Mouse (Mus musculus) spleen, postnatal 36 days (tissue): Measurements from ENCODE around the gene Pole2.

Experiments used
- DNase-seq, 2 experiments: peaks; one replicate each; pipeline ENCODE4 v3.0.0; 2022; ENCODE audit warnings: low spot score in 2 of 2, mixed read lengths in 1 of 2

The Pole2 gene

GRCm38 (mm10) chr12:69227776-69228466 lies at the start of gene Pole2:
Pole2 (minus strand) TSS chr12:69228195.
- peak; percentile 75 to 79 for DNase-seq

DNA sequence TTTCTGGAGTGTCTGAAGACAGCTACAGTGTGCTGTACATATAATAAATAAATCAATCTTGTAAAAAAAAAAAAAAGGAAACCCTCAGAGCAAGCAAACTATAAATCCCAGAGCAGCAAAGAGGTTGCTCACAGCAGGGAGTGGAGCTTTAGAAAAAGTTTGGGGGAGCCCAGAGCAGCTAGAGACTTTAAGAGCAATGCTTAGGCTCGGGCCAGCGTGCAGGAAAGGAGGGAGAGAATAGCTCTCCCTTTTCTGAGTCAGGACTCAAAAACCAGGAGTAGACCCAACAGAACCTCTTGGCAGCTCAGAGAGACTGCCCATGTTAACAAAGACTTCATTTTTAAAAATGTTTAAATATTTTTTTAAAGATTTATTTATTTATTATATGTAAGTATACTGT lies 41.0 kb upstream of the Pole2 start:
- DNase-seq = no peak

DNA sequence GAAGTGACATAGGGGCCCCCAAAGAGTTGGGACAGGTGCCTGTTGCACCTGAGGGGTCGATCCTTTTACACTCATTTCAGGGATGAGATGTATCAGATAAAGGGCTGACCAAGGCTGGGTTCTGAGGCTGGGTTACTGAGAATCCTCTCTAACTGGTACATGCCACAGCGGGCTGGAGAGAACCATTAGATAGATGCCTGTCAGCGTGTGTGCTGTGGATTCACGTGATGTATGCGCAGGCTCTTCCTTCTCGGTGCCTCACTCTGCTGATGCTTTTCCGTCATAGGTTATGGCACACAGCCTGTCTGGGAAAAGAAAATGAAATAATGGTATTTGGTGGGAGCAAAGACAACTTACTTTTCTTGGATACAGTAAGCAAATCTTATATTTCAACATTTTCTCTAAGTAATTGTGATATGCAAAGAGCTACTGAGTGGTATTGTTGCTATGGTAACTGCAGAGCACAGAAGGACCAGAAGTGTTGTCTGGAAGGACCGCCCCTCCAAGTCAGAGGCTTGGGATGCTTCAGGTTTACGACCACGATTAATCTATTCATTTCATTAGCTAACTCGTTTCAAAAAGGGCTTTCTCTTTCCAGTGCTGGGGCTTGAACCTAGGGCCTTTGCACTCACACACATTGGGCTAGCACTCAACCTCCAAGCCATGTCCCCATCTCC lies 40.1 kb upstream of the Pole2 start:
- no peak for DNase-seq

DNA sequence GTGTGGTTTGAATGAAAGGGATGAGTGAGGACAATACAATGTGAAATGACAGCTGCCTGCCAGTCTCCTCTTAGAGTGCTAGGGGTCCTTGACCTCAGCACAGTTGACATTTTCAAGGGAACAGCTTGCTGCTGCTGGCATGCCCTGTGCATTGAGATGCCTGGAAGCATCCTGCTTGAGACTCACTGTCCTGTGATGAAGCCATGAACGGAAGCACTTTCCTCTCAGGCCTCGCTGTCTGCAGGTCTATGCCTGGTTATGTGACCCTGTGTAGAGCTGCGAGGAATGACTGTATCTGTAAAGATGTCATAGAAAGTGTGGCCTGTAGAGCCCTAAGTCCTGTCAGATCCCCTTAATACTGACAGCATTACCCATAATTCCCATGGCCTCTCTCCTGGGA lies 37.0 kb upstream of the Pole2 start:
- no peak for DNase-seq

DNA sequence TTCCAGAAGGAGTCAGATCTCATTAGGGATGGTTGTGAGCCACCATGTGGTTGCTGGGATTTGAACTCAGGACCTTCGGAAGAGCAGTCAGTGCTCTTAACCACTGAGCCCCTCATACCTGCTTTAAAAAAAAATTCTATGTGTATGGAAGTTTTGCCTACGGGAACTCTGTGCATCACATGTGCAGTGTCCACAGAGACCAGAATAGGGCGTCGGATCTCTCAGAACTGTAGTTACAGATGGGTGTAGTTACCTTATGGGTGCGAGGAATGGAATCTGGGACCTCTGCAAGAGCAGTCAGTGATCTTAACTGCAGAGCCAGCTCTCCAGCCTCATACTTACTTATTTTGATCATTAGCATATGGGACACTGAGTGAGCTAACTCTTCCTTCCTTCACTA lies 34.3 kb upstream of the Pole2 start:
- no peak for DNase-seq

DNA sequence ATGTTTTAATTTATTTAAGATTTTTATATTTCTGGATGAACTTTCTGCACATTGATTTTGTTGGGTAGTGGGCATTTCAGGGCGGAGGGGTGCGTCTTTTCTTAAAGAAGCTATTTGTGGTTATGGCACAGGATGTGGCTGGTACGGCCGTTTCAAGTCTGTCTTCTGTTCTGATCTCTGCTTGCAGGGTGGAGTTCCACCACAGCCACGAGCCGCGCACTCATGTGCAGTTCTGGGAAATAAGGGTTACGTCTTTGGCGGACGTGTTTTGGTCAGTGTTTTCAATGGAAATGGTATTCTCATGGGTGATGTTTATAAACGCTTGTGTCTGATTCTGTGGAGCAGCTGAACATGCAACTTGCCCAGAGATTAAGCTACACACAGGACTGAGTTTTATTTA lies 29.8 kb upstream of the Pole2 start:
- peak; percentile 62 to 65 for DNase-seq

- no peak for DNase-seq
Observed at GRCm38 (mm10) chr12:69253806-69254205, 25.8 kb upstream of the Pole2 start.

DNA sequence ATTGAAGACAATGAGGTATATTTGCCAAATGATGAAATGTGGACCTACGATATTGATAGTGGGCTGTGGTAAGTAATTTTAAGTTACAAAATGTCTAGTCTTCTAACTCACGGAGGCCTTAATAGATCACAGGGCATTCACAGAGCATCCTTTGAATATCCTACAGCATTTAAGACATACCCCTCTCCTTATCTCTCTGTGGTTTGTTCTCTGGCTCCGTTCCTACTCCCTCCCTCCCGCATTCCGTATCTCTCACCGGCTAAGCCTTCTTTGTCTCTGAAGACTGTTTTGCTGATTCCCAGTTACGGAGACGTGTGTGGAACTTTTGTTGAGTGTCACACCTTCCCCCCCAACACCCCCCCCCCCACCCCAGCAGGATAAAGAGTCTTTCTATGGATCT lies 22.8 kb upstream of the Pole2 start:
- DNase-seq = no peak

DNA sequence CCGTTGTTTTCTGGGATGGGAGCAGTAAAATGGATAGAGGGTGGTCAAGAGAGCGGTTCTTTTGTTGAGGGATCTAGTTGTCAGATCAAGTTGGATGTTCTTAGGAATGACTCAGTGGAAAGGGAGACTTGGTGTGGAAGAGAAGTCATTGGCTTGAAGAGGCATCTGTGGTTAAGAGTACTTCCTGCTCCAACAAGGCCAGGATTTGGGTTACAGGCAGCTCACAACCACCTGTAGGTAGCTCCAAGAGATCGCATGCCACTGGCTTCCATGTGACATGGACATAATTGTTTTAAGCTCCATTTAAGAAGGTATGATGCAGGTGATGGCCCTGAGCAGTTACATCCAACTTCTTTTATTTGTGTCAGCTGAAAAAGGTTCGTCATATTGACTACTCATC lies 21.8 kb upstream of the Pole2 start:
- DNase-seq = no peak

DNA sequence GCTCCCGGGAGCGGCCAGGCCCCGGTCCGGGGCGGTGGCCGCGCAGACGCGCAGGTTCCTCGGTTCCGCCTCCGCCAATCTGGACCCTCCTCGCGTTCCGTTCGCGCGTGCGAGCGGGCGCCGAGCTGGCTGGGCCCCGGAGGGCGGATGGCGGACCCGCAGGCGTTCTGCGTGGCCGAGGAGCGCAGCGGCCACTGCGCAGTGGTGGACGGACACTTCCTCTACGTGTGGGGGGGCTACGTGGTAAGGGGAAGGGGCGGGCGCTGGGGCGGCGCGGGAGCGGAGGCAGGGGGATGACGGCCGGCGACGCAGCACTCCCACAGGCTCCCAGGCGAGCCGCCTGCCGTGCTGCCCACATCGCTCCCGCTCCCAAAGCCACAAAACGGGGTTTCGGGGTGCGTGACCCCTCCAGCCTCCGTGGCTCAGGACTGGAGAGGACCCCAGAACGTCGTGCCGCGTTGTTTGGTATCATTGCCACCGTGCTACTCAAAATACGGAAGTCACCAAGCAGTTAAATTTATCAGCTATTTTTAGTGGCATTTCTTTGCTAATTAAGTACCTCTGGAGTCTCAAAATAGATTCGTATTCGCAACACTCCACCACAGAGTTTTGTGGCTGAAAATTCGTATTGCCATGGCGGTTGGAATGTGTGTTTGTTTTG lies 13.9 kb upstream of the Pole2 start:
- peak; percentile 52 to 57 for DNase-seq

DNA sequence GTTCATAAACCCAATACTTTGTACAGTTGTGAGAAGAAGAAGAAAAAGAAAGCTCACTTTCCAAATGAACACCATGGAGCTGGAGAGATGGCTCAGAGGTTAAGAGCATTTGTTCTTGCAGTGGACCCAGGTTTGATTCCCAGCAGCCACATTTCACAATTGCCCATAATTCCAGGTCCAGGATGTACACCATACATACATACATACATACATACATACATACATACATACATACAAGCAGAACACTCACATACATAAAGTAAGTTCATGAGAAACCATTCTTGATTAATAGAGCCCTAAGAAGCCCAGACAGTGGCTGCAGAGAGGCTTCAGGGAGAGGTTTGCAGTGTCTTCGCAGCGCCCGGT lies 13.4 kb upstream of the Pole2 start:
- DNase-seq = no peak

GRCm38 (mm10) chr12:69240876-69241275 lies 12.9 kb upstream of the Pole2 start, which contains the start of gene Klhdc1:
Klhdc1 (plus strand) TSS chr12:69241176.
- no peak for DNase-seq

GRCm38 (mm10) chr12:69238284-69238683 lies 10.3 kb upstream of the Pole2 start:
- DNase-seq = no peak

DNA sequence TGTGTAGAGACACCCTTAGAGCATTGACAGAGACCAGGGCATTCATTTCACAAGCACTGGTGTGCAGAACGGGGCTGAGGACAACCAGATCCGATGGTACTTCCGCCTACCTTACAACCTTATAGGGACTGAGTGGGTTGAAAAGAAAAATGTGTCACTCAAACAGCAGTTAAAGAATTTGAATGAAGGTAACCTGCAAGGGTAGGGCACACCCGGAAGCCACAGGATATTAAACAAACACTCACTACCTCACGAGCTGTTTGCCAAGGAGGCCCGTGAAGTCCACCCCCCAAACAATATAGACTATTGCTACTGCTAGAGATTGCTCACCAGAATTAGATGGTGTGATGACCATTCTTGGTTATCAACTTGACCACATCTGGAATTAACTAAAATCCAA lies 7.8 kb upstream of the Pole2 start:
- DNase-seq = no peak

GRCm38 (mm10) chr12:69229251-69229650 lies 1.3 kb upstream of the Pole2 start:
- DNase-seq = peak; percentile 49 to 57

DNA sequence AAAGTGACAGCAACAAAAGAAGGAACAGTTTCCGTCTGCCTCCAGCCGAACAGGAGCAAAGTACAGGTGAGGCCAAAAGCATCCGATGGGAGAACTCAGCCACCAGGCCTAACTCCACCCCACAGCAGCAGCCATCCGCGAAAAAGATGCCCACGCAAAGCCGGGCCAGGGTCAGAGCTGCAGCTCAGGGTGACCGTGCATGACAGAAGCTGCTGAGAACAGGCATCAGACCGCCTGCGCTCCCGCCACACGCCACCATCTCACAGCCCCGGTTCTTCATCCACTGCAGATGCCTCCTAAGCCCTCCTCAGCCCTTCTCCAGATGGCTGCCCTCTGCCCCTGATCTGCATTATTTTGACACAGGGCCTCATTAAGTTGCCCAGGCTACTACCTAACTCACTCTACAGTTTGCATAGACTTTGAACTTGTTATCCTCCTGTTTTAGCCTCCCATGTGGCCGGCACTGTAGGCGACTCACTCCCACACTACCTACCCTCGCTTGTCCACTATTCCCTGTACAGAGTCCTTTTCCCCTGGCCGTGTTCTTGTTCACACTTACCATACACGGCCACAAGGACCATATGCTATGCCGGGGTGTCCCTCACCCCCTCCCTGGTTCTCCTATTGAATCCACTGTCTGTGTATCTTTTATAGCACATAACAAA lies 7.2 kb downstream of the Pole2 start:
- DNase-seq = no peak

- no peak for DNase-seq
Observed at GRCm38 (mm10) chr12:69216587-69216986, 11.4 kb downstream of the Pole2 start.

DNA sequence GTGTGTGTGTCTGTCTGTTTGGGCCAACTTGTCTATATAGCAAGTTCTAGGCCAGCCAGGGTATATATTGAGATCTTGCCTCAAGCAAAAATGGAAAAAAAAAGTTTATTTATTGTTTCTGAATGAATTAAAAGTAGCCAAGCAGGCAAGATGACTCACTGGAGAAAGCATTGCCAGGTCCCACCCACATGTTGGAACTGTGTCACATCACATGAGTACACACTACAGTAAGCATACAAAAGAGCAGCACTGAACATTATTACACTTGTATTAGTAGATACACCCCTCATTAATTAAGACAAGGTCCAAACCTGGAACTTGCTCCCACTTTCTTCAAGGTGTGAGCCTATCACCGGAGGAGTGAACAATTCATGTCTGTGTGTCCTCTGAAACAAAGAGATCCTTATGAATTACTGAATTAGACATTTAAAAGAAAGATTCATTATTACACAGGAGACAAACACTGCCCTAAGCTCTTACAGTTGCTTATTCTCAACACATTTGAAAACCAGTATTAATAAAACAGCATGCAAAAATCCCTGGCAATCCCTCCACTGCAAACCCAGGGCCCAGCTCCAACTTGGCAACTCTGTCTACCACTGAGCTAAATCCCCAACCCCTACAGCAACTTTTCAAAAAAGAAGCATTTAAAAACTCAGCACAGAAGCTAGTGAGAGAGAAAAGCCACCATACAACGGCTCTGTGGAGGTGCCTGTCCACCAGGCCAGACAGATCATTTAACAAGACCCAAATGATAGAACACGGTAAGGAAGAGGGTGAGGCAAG lies 12.8 kb downstream of the Pole2 start:
- no peak for DNase-seq

- no peak for DNase-seq
Observed at GRCm38 (mm10) chr12:69214393-69214792, 13.6 kb downstream of the Pole2 start.

- DNase-seq = no peak
Observed at GRCm38 (mm10) chr12:69213186-69213777, 14.7 kb downstream of the Pole2 start.

DNA sequence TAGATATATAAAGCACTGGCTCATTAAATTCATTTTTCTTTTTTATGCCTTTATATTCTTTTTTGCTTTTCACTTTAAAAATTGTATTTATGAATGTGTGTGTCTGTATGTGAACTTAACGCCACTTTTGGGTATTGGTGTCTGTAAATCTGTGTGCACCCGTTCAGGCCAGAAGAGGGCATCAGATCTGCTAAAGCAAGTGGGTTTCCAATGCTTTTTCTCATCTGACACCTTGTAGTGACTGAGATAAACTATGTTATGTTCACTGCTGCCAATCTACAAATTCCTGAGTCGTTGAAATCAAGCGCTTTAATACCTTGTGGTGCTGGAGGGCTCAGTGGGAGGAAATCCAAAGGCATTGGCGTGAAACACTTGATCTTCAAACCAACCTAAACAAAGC lies 16.9 kb downstream of the Pole2 start:
- no peak for DNase-seq
